Mouse (Mus musculus) erythroblast, embryonic 14.5 days (primary cell): ENCODE data around the gene Gm10642. TPM values are rescaled to one million over a fixed set of nuclear protein-coding genes. Genes with fewer than 3 reads are reported as not detected.

ENCODE experiments used
- H3K27me3 ChIP-seq: 2 replicates; pipeline ENCODE4 v1.6.1; 2012; ENCODE audit warnings: inconsistent platforms; ENCODE audit not compliant: control insufficient read depth
- H3K36me3 ChIP-seq: 2 replicates; pipeline ENCODE4 v1.6.1; 2012; ENCODE audit warnings: mild to moderate bottlenecking, inconsistent platforms; ENCODE audit not compliant: control insufficient read depth
- H3K4me1 ChIP-seq: 2 replicates; pipeline ENCODE4 v1.6.1; 2012; ENCODE audit warnings: inconsistent platforms; ENCODE audit not compliant: control insufficient read depth
- H3K4me3 ChIP-seq: replicated peaks from 2 replicates; pipeline ENCODE3; 2012; ENCODE audit warnings: moderate library complexity, mild to moderate bottlenecking, inconsistent platforms
- H3K9me3 ChIP-seq: 2 replicates; pipeline ENCODE4 v1.6.1; 2012; ENCODE audit warnings: low read length, inconsistent platforms, mixed read lengths; ENCODE audit not compliant: control insufficient read depth
- GATA1 ChIP-seq: IDR thresholded peaks from 2 replicates; pipeline ENCODE4 v1.6.1; 2012; ENCODE audit warnings: low read length, inconsistent platforms, mixed read lengths
- TAL1 ChIP-seq: IDR thresholded peaks from 3 replicates; pipeline ENCODE4 v1.6.1; 2012; ENCODE audit warnings: low read length, inconsistent platforms, mixed read lengths
- polyA plus RNA-seq: library from polyadenylated mRNA; stranded (reverse); fragments of >175 nt; gene quantifications from 2 replicates; pipeline ENCODE4 v1.2.3, GENCODE M21; 2012

The Gm10642 gene
- polyA plus RNA-seq, result 0.45 and 0.52 TPM in 2 replicates

- peaks cover 44% of the 10 kb centered on the region for H3K36me3 ChIP-seq
- H3K4me1 ChIP-seq, result peaks cover 61% of the 10 kb centered on the region
- H3K9me3 ChIP-seq, result no peaks in the 10 kb centered on the region
- TF ChIP-seq TAL1 (no peak), GATA1 (no peak)
- H3K4me3 ChIP-seq, result peak within 1 kb of the TSS; percentile 83
- H3K27me3 ChIP-seq, result no peaks in the 10 kb centered on the region
These were observed at the start of gene Gm10642 for GRCm38 (mm10) chr9:70656130-70657007. Gm10642 (plus strand) TSS chr9:70656251.

DNA sequence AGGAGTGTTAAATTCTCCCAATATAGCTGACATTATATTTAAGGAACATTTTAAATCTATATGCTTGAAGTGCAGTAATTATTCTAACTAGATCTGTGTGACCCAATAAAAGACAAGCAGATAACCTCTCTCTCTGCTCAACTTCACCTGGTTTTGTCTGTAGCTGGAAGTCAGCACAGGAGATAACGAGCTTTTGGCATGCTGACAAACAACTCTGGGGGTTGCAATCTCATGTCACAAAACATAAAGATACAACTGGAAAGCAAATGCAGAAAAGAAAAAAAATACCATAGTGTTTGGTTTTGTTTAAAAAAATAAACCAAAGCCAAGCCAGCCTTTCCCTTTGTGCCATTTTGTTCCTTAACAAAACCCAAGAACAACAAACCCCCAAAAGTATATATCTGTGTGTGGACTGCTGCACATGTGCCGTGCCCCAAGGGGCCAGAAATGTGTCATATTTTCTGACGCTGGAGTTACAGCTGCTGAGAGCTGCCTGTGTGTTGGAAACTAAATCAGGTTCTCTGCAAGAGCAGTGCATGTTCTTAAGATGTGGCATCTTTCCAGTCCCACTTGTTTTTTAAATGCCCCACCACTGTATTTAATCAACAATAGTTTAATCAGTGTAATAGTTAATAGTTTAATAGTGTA is 44.9 kb upstream of the Gm10642 start:
- Histone ChIP-seq H3K9me3 (no peaks in the 10 kb centered on the region), H3K4me3 (no peak overlapping the region), H3K27me3 (no peaks in the 10 kb centered on the region), H3K4me1 (no peaks in the 10 kb centered on the region), H3K36me3 (peaks cover 100% of the 10 kb centered on the region)
- TF ChIP-seq TAL1 (no peak), GATA1 (no peak)

- H3K36me3 ChIP-seq, result peaks cover 85% of the 10 kb centered on the region
These were observed 26.3 kb upstream of the Gm10642 start for GRCm38 (mm10) chr9:70629711-70630110.

GRCm38 (mm10) chr9:70631665-70632064 is 24.4 kb upstream of the Gm10642 start:
- no peak overlapping the region for H3K4me3 ChIP-seq
- H3K9me3 ChIP-seq, result peaks cover 3% of the 10 kb centered on the region; the same call in 1 of the 2 replicates
- H3K4me1 ChIP-seq, result peaks cover 2% of the 10 kb centered on the region
- no peak for TF ChIP-seq TAL1
- TF ChIP-seq GATA1, result no peak
- peaks cover 77% of the 10 kb centered on the region for H3K36me3 ChIP-seq
- no peaks in the 10 kb centered on the region for H3K27me3 ChIP-seq

More at GRCm38 (mm10) chr9:70629711-70630110, 26.3 kb upstream of the Gm10642 start:
- Histone ChIP-seq H3K4me1 (peaks cover 2% of the 10 kb centered on the region), H3K27me3 (no peaks in the 10 kb centered on the region), H3K4me3 (no peak overlapping the region), H3K9me3 (peaks cover 3% of the 10 kb centered on the region; the same call in 1 of the 2 replicates)
- TF ChIP-seq TAL1, result no peak

- Histone ChIP-seq H3K4me1 (peaks cover under 1% of the 10 kb centered on the region), H3K36me3 (peaks cover 82% of the 10 kb centered on the region), H3K4me3 (no peak overlapping the region), H3K27me3 (no peaks in the 10 kb centered on the region), H3K9me3 (peaks cover 3% of the 10 kb centered on the region; the same call in 1 of the 2 replicates)
- TF ChIP-seq GATA1, result no peak
- no peak for TF ChIP-seq TAL1
These were observed 19.3 kb upstream of the Gm10642 start for GRCm38 (mm10) chr9:70636748-70637147.

- peaks cover 52% of the 10 kb centered on the region for H3K4me1 ChIP-seq
- H3K27me3 ChIP-seq, result no peaks in the 10 kb centered on the region
- H3K9me3 ChIP-seq, result no peaks in the 10 kb centered on the region
- H3K4me3 ChIP-seq, result no peak overlapping the region
- TF ChIP-seq TAL1 (no peak), GATA1 (no peak)
- H3K36me3 ChIP-seq, result peaks cover 95% of the 10 kb centered on the region
These were observed 5.8 kb upstream of the Gm10642 start for GRCm38 (mm10) chr9:70650260-70650659.

DNA sequence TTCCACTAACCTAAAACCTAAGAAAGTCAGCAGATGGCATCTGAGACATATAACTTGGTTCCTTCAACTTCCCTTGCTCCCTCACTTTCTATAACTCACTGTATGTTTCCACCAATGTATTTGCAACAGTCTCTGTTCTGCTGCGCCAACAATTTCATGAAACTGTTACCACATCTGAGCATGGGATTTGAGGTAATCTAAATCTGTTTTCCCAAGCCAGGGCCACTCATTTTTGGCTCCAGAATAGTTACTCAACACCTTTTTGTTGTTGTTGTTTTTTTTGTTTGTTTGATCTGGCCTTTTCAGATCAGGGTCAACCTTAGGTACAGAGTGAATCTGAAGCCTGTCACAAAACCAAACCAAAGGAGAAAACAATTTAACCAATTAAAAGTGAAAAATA is 5.1 kb upstream of the Gm10642 start:
- Histone ChIP-seq H3K36me3 (peaks cover 94% of the 10 kb centered on the region), H3K4me3 (no peak overlapping the region), H3K27me3 (no peaks in the 10 kb centered on the region), H3K9me3 (no peaks in the 10 kb centered on the region), H3K4me1 (peaks cover 54% of the 10 kb centered on the region)
- TF ChIP-seq TAL1 (no peak), GATA1 (no peak)

GRCm38 (mm10) chr9:70652221-70652620 is 3.8 kb upstream of the Gm10642 start:
- Histone ChIP-seq H3K27me3 (no peaks in the 10 kb centered on the region), H3K9me3 (no peaks in the 10 kb centered on the region), H3K36me3 (peaks cover 82% of the 10 kb centered on the region), H3K4me3 (peak overlapping the region; percentile 83), H3K4me1 (peaks cover 50% of the 10 kb centered on the region)
- TF ChIP-seq TAL1 (no peak), GATA1 (no peak)

DNA sequence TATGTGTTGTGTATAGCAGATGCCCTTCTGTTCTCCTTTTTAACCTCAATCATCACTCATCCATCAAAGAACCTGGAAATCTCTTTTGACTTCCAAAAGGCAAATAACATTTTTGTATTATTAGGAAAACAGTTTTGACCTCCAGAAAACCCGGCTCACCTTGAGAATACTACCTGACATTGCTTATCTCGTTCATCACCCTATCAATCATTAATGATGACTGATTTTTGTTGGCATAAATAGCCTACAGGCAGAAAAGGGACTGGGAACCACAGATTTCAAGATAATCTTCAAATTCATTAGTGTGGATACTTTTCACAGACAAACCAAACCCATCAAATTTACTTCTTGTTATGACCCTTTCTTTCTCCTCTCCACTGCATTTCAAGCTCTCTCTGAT is 2.2 kb upstream of the Gm10642 start:
- H3K9me3 ChIP-seq, result no peaks in the 10 kb centered on the region
- peak overlapping the region; percentile 83 for H3K4me3 ChIP-seq
- H3K27me3 ChIP-seq, result no peaks in the 10 kb centered on the region
- TF ChIP-seq GATA1 (no peak), TAL1 (no peak)
- peaks cover 51% of the 10 kb centered on the region for H3K4me1 ChIP-seq
- H3K36me3 ChIP-seq, result peaks cover 69% of the 10 kb centered on the region
